Comparison of ENCODE assay signal across 10 mouse cellular contexts in genomic region chr12:71147641-71148040, GRCm38 (mm10). TPM values are rescaled to one million over a fixed set of nuclear protein-coding genes. Genes with fewer than 3 reads are reported as not detected.
A peak's percentile ranks its signal among the peaks of the same experiment; 100 is the strongest.
DNase-seq lines count a peak whose midpoint lies in the region; ATAC-seq and TF ChIP-seq lines count a peak whose summit lies in the region.
"Had no signal": no experiment of that assay in that cellular context is flagged by ENCODE, and none has a peak within 500 bp of the region (broad histone marks: within the 10 kb centered on the region; RNA-seq: fewer than 3 reads in every experiment).

No protein-coding gene starts in this region.

- H3K4me2 ChIP-seq in midbrain, embryonic 16.5 days (ENCODE audit: low read length): no peak overlapping the region
- H3K4me2 ChIP-seq in liver, postnatal 0 days (ENCODE audit: low read depth, low read length): no peak overlapping the region

- ATAC-seq in cerebellum, adult (ENCODE audit: insufficient number of reproducible peaks, low FRiP score, low TSS enrichment): no peak
- no peak for ATAC-seq in midbrain, embryonic 16.5 days
- ATAC-seq in granulocyte monocyte progenitor cell, adult 5-6 weeks (replicated peaks; ENCODE audit: poor library complexity, severe bottlenecking): 0 out of 2 replicates have a peak, but pooled peaks have one; percentile 30
- no peak for ATAC-seq in liver, postnatal 0 days

- peaks cover 95% of the 10 kb centered on the region for H3K36me3 ChIP-seq in midbrain, embryonic 10.5 days
- H3K36me3 ChIP-seq in midbrain, embryonic 16.5 days (ENCODE audit: control insufficient read depth, insufficient read depth, low read length): peaks cover 30% of the 10 kb centered on the region
- H3K36me3 ChIP-seq in liver, postnatal 0 days (replicated peaks; ENCODE audit: insufficient read depth, low read length): peaks cover 54% of the 10 kb centered on the region

- H3K9me3 ChIP-seq in midbrain, embryonic 10.5 days (replicated peaks): no peaks in the 10 kb centered on the region
- no peaks in the 10 kb centered on the region for H3K9me3 ChIP-seq in midbrain, embryonic 16.5 days (replicated peaks; ENCODE audit: control insufficient read depth, low read length, poor library complexity, severe bottlenecking)
- H3K9me3 ChIP-seq in liver, postnatal 0 days (ENCODE audit: low read length): no peaks in the 10 kb centered on the region

- TF ChIP-seq POLR2A in cerebellum, adult 2 months (IDR thresholded peaks at IDR 0.05; ENCODE audit: borderline replicate concordance, insufficient read depth, low read length): no peak

- TF ChIP-seq EP300 in liver, postnatal 0 days (IDR thresholded peaks at IDR 0.05; ENCODE audit: low read depth): no peak

- no peaks in the 10 kb centered on the region for H3K27me3 ChIP-seq in cerebellum, adult 2 months (ENCODE audit: control insufficient read depth, insufficient read depth, low read length)
- H3K27me3 ChIP-seq in midbrain, embryonic 10.5 days (ENCODE audit: low read depth, poor library complexity, severe bottlenecking): no peaks in the 10 kb centered on the region
- H3K27me3 ChIP-seq in midbrain, embryonic 16.5 days (ENCODE audit: control insufficient read depth, insufficient read depth, low read depth, low read length): no peaks in the 10 kb centered on the region
- no peaks in the 10 kb centered on the region for H3K27me3 ChIP-seq in liver, postnatal 0 days (ENCODE audit: insufficient read depth, low read length)

- no peak overlapping the region for H3K27ac ChIP-seq in cerebellum, adult 2 months (ENCODE audit: insufficient read depth, low read length)
- no peak overlapping the region for H3K27ac ChIP-seq in midbrain, embryonic 10.5 days (replicated peaks)
- H3K27ac ChIP-seq in midbrain, embryonic 16.5 days (ENCODE audit: low read length): no peak overlapping the region
- H3K27ac ChIP-seq in liver, postnatal 0 days (ENCODE audit: low read depth): no peak overlapping the region
- H3K27ac ChIP-seq: macrophage had no signal

- 88% methylated on average over 3 of the region's 3 CpGs for WGBS in cerebellum, adult 2 months
- WGBS in midbrain, embryonic 10.5 days: 89% methylated on average over 3 of the region's 3 CpGs
- WGBS in midbrain, embryonic 16.5 days: 89% methylated on average over 3 of the region's 3 CpGs
- WGBS in liver, postnatal 0 days (ENCODE audit: insufficient replicate concordance): 74% methylated on average over 3 of the region's 3 CpGs

- H3K4me1 ChIP-seq in cerebellum, adult 2 months (ENCODE audit: control insufficient read depth, insufficient read depth, low read length): no peaks in the 10 kb centered on the region
- no peaks in the 10 kb centered on the region for H3K4me1 ChIP-seq in midbrain, embryonic 10.5 days
- no peaks in the 10 kb centered on the region for H3K4me1 ChIP-seq in midbrain, embryonic 16.5 days (ENCODE audit: control insufficient read depth, insufficient read depth, low read length)
- H3K4me1 ChIP-seq in liver, postnatal 0 days (ENCODE audit: insufficient read depth): no peaks in the 10 kb centered on the region

- DNase-seq in cerebellum, adult 2 months: peak; percentile 50
- peak; percentile 24 for DNase-seq in midbrain, embryonic 10.5 days (ENCODE audit: low spot score)
- DNase-seq in adrenal gland, postnatal 25 days: peak; percentile 55
- peak; percentile 49 for DNase-seq in liver, postnatal 0 days
- DNase-seq in right cerebral cortex, postnatal 4 days: peak; percentile 31

- TF ChIP-seq CTCF in cerebellum, adult 2 months (IDR thresholded peaks at IDR 0.05; ENCODE audit: borderline replicate concordance, insufficient read depth, low read depth, low read length): peak; percentile 49; the same call in 1 of the 2 replicates
- peak; percentile 71 for TF ChIP-seq CTCF in liver, postnatal 0 days (IDR thresholded peaks at IDR 0.05; ENCODE audit: low read depth)

- no peak overlapping the region for H3K4me3 ChIP-seq in cerebellum, adult 2 months (replicated peaks; ENCODE audit: insufficient read depth, low read depth, low read length)
- H3K4me3 ChIP-seq in midbrain, embryonic 10.5 days: no peak overlapping the region
- H3K4me3 ChIP-seq in midbrain, embryonic 16.5 days (ENCODE audit: low read depth, low read length): no peak overlapping the region
- H3K4me3 ChIP-seq in liver, postnatal 0 days (ENCODE audit: low read depth, low read length): no peak overlapping the region

- H3K9ac ChIP-seq in midbrain, embryonic 16.5 days (ENCODE audit: low read depth, low read length): no peak overlapping the region
- H3K9ac ChIP-seq in liver, postnatal 0 days (replicated peaks): no peak overlapping the region

RNA-seq across cellular contexts. Expression of gene 2700049A03Rik, which starts 11.0 kb away (rescaled TPM):
- polyA plus RNA-seq in cerebellum, adult 2 months (2012; rRNA removed): 6.5 and 6.8 TPM in 2 replicates
- 17.4 and 17.5 TPM in 2 replicates for polyA plus RNA-seq in midbrain, embryonic 10.5 days (2016; fragmentation: Nextera tagmentation; extraction: Ambion mirVana)
- polyA plus RNA-seq in midbrain, embryonic 16.5 days (2015; fragmentation: Nextera tagmentation; extraction: Ambion mirVana): 11.1 and 12.3 TPM in 2 replicates
- 12.1 and 15.5 TPM in 2 replicates for total RNA-seq in adrenal gland, postnatal 25 days (2021)
- total RNA-seq in granulocyte monocyte progenitor cell, adult 5-6 weeks (2014; fragmentation: Nextera tagmentation): 18.0 and 20.9 TPM in 2 replicates
- total RNA-seq in granulocyte monocyte progenitor cell, adult 5-6 weeks (2017): 11.8 and 17.8 TPM in 2 replicates
- polyA plus RNA-seq in liver, postnatal 0 days (2015; fragmentation: Nextera tagmentation; extraction: Ambion mirVana): 2.2 and 2.4 TPM in 2 replicates

RNA-seq across cellular contexts. Expression of gene Timm9, which starts 11.2 kb away (rescaled TPM):
- 76.6 and 78.0 TPM in 2 replicates for polyA plus RNA-seq in cerebellum, adult 2 months (2012; rRNA removed)
- 70.2 and 82.7 TPM in 2 replicates for polyA plus RNA-seq in midbrain, embryonic 10.5 days (2016; fragmentation: Nextera tagmentation; extraction: Ambion mirVana)
- polyA plus RNA-seq in midbrain, embryonic 16.5 days (2015; fragmentation: Nextera tagmentation; extraction: Ambion mirVana): 106 and 107 TPM in 2 replicates
- 46.7 and 51.3 TPM in 2 replicates for total RNA-seq in adrenal gland, postnatal 25 days (2021)
- 86.1 and 90.9 TPM in 2 replicates for total RNA-seq in granulocyte monocyte progenitor cell, adult 5-6 weeks (2014; fragmentation: Nextera tagmentation)
- 70.5 and 74.0 TPM in 2 replicates for total RNA-seq in granulocyte monocyte progenitor cell, adult 5-6 weeks (2017)
- polyA plus RNA-seq in liver, postnatal 0 days (2015; fragmentation: Nextera tagmentation; extraction: Ambion mirVana): 58.2 and 61.9 TPM in 2 replicates

RNA-seq across cellular contexts. Expression of gene Tomm20l, which starts 36.4 kb away (rescaled TPM):
- polyA plus RNA-seq in cerebellum, adult 2 months (2012; rRNA removed): not detected in 2 replicates
- polyA plus RNA-seq in midbrain, embryonic 10.5 days (2016; fragmentation: Nextera tagmentation; extraction: Ambion mirVana): not detected in 2 replicates
- polyA plus RNA-seq in midbrain, embryonic 16.5 days (2015; fragmentation: Nextera tagmentation; extraction: Ambion mirVana): 0.36 TPM in 1 of 2 replicates, not detected in the other
- 5.6 and 15.2 TPM in 2 replicates for total RNA-seq in adrenal gland, postnatal 25 days (2021)
- total RNA-seq in granulocyte monocyte progenitor cell, adult 5-6 weeks (2014; fragmentation: Nextera tagmentation): not detected in 2 replicates
- total RNA-seq in granulocyte monocyte progenitor cell, adult 5-6 weeks (2017): not detected in 2 replicates
- polyA plus RNA-seq in liver, postnatal 0 days (2015; fragmentation: Nextera tagmentation; extraction: Ambion mirVana): not detected in 2 replicates
- polyA plus RNA-seq: gonadal fat pad, adult 2 months; macrophage had no signal
